Mouse (Mus musculus): Measurements from ENCODE around the gene Pam. TPM values are rescaled to one million over a fixed set of nuclear protein-coding genes. Genes with fewer than 3 reads are reported as not detected.
"Not testable (repeated sequence)": the region's sequence is repeated elsewhere in the genome, so short reads cannot be mapped to it uniquely, and the experiment has no call there.

Gene Pam
- polyA plus RNA-seq, 1 experiment from 2014 or later = 49.8 TPM

GRCm38 (mm10) chr1:97979422-97979821, 116.0 kb downstream of the Pam start:
- Histone ChIP-seq H3K4me1 (peaks cover 16% of the 10 kb centered on the region), H3K27ac (no peak overlapping the region), H3K36me3 (ENCODE audit: poor library complexity, severe bottlenecking) (no peaks in the 10 kb centered on the region), H3K27me3 (no peaks in the 10 kb centered on the region), H3K4me3 (no peak overlapping the region), H3K9me3 (replicated peaks) (no peaks in the 10 kb centered on the region), H3K4me2 (no peak overlapping the region), H3K9ac (no peak overlapping the region)
- WGBS = 80% methylated on average over 1 of the region's 1 CpGs
- ATAC-seq = no peak

- H3K9me3 ChIP-seq (replicated peaks) = no peaks in the 10 kb centered on the region
- H3K4me2 ChIP-seq = peak overlapping the region; percentile 80
- no peak overlapping the region for H3K27ac ChIP-seq
- H3K27me3 ChIP-seq = no peaks in the 10 kb centered on the region
- ATAC-seq = no peak
- H3K4me3 ChIP-seq = peak overlapping the region; percentile 70
- peaks cover 16% of the 10 kb centered on the region for H3K4me1 ChIP-seq
- WGBS = 6% methylated on average over 7 of the region's 7 CpGs
- H3K9ac ChIP-seq = peak overlapping the region; percentile 89
- 0 out of 2 replicates have a peak, but pooled peaks cover 3% of the 10 kb centered on the region for H3K36me3 ChIP-seq (ENCODE audit: poor library complexity, severe bottlenecking)
Measured at GRCm38 (mm10) chr1:97977521-97977920, 117.9 kb downstream of the Pam start.

GRCm38 (mm10) chr1:97976873-97977473, 118.5 kb downstream of the Pam start:
- under 1% methylated on average over 47 of the region's 47 CpGs for WGBS

GRCm38 (mm10) chr1:97976072-97976471, 119.4 kb downstream of the Pam start:
- Histone ChIP-seq H3K36me3 (ENCODE audit: poor library complexity, severe bottlenecking) (0 out of 2 replicates have a peak, but pooled peaks cover 3% of the 10 kb centered on the region), H3K27ac (no peak overlapping the region)
- 57% methylated on average over 13 of the region's 13 CpGs for WGBS

More at GRCm38 (mm10) chr1:97976873-97977473, 118.5 kb downstream of the Pam start:
- Histone ChIP-seq H3K27ac (peak overlapping the region; percentile 77), H3K27me3 (no peaks in the 10 kb centered on the region), H3K4me1 (peaks cover 16% of the 10 kb centered on the region), H3K4me2 (peak overlapping the region; percentile 80), H3K36me3 (ENCODE audit: poor library complexity, severe bottlenecking) (0 out of 2 replicates have a peak, but pooled peaks cover 3% of the 10 kb centered on the region), H3K4me3 (peak overlapping the region; percentile 70), H3K9ac (peak overlapping the region; percentile 89), H3K9me3 (replicated peaks) (no peaks in the 10 kb centered on the region)
- ATAC-seq = peak; percentile 91

DNA sequence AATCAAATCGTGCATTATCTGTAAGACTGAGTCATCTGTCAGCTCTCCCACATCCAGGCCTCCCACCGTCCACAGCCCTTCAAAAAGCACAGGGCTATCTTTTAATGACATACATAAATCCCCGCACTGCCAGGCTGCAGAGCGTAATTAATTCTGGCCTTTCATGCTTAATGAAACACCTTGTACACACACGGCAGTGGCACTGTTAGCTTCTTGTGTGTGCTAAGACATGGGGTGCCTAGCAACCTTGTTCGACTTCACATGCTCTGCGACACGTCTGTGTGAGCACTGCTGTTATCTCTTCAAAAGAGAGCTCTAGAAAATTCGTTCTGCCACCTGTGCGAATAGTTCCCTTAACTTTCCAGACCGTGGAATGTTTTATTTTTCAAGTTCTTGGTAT, 120.5 kb downstream of the Pam start:
- ATAC-seq = peak; percentile 66
- Histone ChIP-seq H3K27me3 (no peaks in the 10 kb centered on the region), H3K9ac (no peak overlapping the region), H3K4me1 (peaks cover 16% of the 10 kb centered on the region), H3K9me3 (replicated peaks) (no peaks in the 10 kb centered on the region), H3K36me3 (ENCODE audit: poor library complexity, severe bottlenecking) (0 out of 2 replicates have a peak, but pooled peaks cover 3% of the 10 kb centered on the region), H3K4me3 (peak overlapping the region; percentile 2; the same call in 1 of the 2 replicates), H3K27ac (peak overlapping the region; percentile 10; the same call in 1 of the 2 replicates), H3K4me2 (peak overlapping the region; percentile 40)
- 29% methylated on average over 11 of the region's 11 CpGs for WGBS

More at GRCm38 (mm10) chr1:97976072-97976471, 119.4 kb downstream of the Pam start:
- H3K9ac ChIP-seq = no peak overlapping the region
- no peaks in the 10 kb centered on the region for H3K9me3 ChIP-seq (replicated peaks)
- no peaks in the 10 kb centered on the region for H3K27me3 ChIP-seq
- peak overlapping the region; percentile 80 for H3K4me2 ChIP-seq
- ATAC-seq = no peak
- peak overlapping the region; percentile 70 for H3K4me3 ChIP-seq
- H3K4me1 ChIP-seq = peaks cover 16% of the 10 kb centered on the region

- no peak overlapping the region for H3K4me3 ChIP-seq
- no peak overlapping the region for H3K4me2 ChIP-seq
- ATAC-seq = no peak
- H3K9ac ChIP-seq = no peak overlapping the region
- no peak overlapping the region for H3K27ac ChIP-seq
- 90% methylated on average over 4 of the region's 4 CpGs for WGBS
- peaks cover 3% of the 10 kb centered on the region; the same call in 1 of the 2 replicates for H3K4me1 ChIP-seq
- 0 out of 2 replicates have a peak, but pooled peaks cover 3% of the 10 kb centered on the region for H3K36me3 ChIP-seq (ENCODE audit: poor library complexity, severe bottlenecking)
- no peaks in the 10 kb centered on the region for H3K9me3 ChIP-seq (replicated peaks)
- H3K27me3 ChIP-seq = no peaks in the 10 kb centered on the region
Measured at GRCm38 (mm10) chr1:97969765-97970164, 125.7 kb downstream of the Pam start.

- 79% methylated on average over 2 of the region's 2 CpGs for WGBS
- no peak overlapping the region for H3K4me3 ChIP-seq
- no peaks in the 10 kb centered on the region for H3K27me3 ChIP-seq
- no peaks in the 10 kb centered on the region; the same call in 1 of the 2 replicates for H3K4me1 ChIP-seq
- no peak for ATAC-seq
- no peak overlapping the region for H3K27ac ChIP-seq
- no peak overlapping the region for H3K4me2 ChIP-seq
- no peaks in the 10 kb centered on the region for H3K36me3 ChIP-seq (ENCODE audit: poor library complexity, severe bottlenecking)
- no peaks in the 10 kb centered on the region for H3K9me3 ChIP-seq (replicated peaks)
- H3K9ac ChIP-seq = no peak overlapping the region
Measured at GRCm38 (mm10) chr1:97963711-97964110, 131.7 kb downstream of the Pam start.

GRCm38 (mm10) chr1:97962134-97962533, 133.3 kb downstream of the Pam start:
- Histone ChIP-seq H3K4me1 (no peaks in the 10 kb centered on the region; the same call in 1 of the 2 replicates), H3K9ac (no peak overlapping the region), H3K9me3 (replicated peaks) (no peaks in the 10 kb centered on the region), H3K27ac (no peak overlapping the region), H3K27me3 (no peaks in the 10 kb centered on the region), H3K4me3 (no peak overlapping the region), H3K36me3 (ENCODE audit: poor library complexity, severe bottlenecking) (no peaks in the 10 kb centered on the region), H3K4me2 (no peak overlapping the region)
- ATAC-seq = no peak
- 75% methylated on average over 7 of the region's 7 CpGs for WGBS

DNA sequence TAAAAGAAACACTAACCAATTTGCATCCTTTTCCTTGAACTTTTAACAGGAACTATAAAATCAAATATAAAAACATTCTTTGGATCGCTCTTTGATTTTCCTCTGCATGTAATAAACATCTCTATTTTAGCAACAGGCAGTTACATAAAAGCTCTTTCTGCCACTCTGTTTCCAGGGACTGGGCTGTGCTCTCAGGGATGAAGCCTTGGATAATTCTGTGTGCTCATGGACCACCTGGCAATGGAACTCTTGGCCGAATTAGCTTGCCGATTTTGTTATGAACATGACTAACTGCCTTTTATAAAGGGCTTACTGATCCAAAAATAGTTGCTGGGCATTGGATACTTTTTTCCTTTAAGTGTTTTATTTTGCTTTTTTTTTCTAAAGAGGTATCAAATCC, 134.8 kb downstream of the Pam start:
- Histone ChIP-seq H3K4me1 (no peaks in the 10 kb centered on the region; the same call in 1 of the 2 replicates), H3K27ac (no peak overlapping the region), H3K27me3 (no peaks in the 10 kb centered on the region), H3K36me3 (ENCODE audit: poor library complexity, severe bottlenecking) (no peaks in the 10 kb centered on the region), H3K9ac (no peak overlapping the region), H3K4me2 (no peak overlapping the region), H3K4me3 (no peak overlapping the region), H3K9me3 (replicated peaks) (no peaks in the 10 kb centered on the region)
- no peak for ATAC-seq
- 85% methylated on average over 3 of the region's 3 CpGs for WGBS

- H3K27ac ChIP-seq = no peak overlapping the region
Measured at GRCm38 (mm10) chr1:97960124-97960523, 135.3 kb downstream of the Pam start.

DNA sequence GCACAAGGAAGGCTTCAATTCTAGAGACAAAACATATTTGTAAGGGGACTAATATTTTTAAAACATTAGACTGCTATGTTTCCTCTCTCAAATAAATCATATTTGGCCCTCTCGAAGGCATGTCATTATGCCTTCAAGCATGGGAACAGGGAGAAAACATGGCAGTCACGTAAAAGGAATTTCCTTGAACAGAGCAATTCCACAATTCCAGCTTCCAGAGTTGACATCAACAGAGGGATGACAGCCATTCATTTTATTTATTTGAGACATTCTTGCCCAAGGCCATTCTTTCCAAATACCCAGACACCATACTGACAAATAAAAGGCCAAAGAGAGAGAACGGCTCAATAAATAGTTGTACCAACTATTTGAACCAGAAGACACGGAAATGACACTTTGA, 136.7 kb downstream of the Pam start:
- Histone ChIP-seq H3K27ac (no peak overlapping the region), H3K4me1 (no peaks in the 10 kb centered on the region; the same call in 1 of the 2 replicates), H3K9ac (no peak overlapping the region), H3K4me2 (no peak overlapping the region), H3K27me3 (no peaks in the 10 kb centered on the region), H3K4me3 (no peak overlapping the region), H3K36me3 (ENCODE audit: poor library complexity, severe bottlenecking) (no peaks in the 10 kb centered on the region), H3K9me3 (replicated peaks) (no peaks in the 10 kb centered on the region)
- 88% methylated on average over 4 of the region's 4 CpGs for WGBS
- ATAC-seq = no peak

More at GRCm38 (mm10) chr1:97960124-97960523, 135.3 kb downstream of the Pam start:
- Histone ChIP-seq H3K4me3 (no peak overlapping the region), H3K4me1 (no peaks in the 10 kb centered on the region; the same call in 1 of the 2 replicates), H3K36me3 (ENCODE audit: poor library complexity, severe bottlenecking) (no peaks in the 10 kb centered on the region), H3K4me2 (no peak overlapping the region), H3K27me3 (no peaks in the 10 kb centered on the region), H3K9ac (no peak overlapping the region), H3K9me3 (replicated peaks) (no peaks in the 10 kb centered on the region)
- no peak for ATAC-seq
- WGBS = 71% methylated on average over 6 of the region's 6 CpGs

GRCm38 (mm10) chr1:97949258-97949657, 146.2 kb downstream of the Pam start:
- not testable (repeated sequence) for H3K27me3 ChIP-seq; H3K4me3 ChIP-seq; H3K27ac ChIP-seq; H3K4me2 ChIP-seq; H3K36me3 ChIP-seq (ENCODE audit: poor library complexity, severe bottlenecking); H3K9me3 ChIP-seq (replicated peaks); H3K4me1 ChIP-seq; H3K9ac ChIP-seq; ATAC-seq
- WGBS = 93% methylated on average over 17 of the region's 17 CpGs
